Mouse (Mus musculus): ENCODE data around the gene Gm49320.

Gm49320 gene

DNA sequence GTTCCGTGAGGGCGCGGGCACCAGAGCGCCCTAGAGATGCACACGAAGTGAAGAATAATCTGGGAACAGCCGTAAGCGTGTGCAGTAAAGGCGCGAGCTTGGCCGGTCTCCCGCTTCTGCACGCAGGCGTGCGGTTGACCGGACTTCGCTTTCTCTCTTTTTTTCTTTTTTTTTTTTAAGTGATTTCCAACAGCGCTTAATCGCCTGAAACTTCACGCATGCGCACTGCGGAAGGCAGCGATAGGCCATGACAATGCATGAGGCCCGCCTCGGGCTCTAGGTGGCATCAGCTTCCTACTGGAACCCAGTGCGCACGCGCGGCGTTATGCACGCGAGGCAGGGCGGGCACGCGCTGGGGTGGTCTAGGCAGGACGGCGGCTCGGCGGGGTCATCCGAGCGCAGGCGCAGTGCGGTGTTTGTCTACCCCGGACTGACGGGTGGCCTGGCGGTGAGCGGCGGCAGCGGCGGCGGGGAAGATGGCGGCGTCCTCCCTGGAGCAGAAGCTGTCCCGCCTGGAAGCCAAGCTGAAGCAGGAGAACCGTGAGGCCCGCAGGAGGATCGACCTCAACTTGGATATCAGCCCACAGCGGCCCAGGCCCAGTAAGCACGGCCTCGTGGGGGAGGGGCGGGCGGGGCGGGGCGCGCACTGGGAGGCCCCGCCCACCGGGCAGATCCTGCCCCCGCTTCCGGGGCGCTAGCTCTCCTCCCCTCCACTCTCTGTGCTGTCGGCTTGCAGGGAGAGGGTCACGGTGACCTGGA is at the start of gene Gm49320, which contains the start of gene Map2k7:
TSS of gene Gm49320 (plus strand) at position 432 of the 759 bp plus-strand sequence.
TSS of gene Map2k7 (plus strand) at position 307 of the 759 bp plus-strand sequence.
- DNase-seq: peak; percentile 100

DNA sequence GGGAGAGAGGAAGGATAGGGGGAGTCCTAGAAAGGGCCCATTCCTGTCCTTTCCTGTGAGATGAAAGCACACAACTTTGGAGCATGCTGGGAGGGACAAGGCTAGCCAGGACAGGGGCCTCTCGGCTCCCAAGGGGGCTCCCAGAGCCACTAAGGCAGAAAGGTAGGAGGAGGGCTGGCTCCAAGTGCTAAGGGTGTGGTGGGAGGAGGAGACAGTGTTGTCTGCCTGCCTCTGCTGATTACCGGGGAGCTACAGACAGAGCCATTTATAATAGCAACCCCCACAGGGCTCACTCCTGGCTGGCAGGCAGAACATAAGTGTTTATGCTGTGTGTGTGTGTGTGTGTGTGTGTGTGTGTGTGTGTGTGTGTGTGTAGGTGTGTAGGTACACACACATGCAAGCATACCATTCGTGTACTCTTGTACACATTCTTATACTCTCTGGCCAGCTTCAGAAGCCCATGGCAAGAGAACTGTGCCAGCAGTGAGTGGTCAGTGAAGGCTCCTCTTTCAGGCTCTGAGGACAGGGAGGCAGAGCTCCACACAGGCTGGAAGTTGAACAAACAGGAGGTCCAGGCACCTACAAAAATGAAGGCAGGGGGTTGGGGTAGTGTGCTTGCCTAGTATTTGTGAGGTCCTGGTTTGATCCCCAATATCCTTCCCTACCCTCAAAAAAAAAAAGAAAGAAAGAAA is 49.5 kb upstream of the Gm49320 start:
- no peak for DNase-seq

DNA sequence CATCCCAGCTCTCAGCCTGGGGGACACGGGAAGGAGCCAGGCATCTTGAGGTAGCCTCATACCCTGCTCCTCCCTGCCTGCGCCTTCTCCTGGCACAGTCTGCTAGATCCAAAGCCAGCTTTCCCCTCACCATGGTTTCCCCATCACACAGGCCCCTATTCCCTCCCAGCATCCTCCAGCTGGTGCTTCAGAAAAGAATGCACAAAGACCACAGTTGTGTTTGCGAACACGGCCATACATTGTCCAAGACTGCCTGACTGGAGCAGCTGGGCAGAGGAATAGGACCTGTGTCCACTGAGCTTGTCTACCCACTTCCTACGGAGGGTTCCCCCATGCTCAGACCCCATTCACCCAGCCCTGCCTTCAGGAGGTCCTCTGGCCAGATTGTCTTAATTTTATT is 46.4 kb upstream of the Gm49320 start:
- DNase-seq: no peak

DNA sequence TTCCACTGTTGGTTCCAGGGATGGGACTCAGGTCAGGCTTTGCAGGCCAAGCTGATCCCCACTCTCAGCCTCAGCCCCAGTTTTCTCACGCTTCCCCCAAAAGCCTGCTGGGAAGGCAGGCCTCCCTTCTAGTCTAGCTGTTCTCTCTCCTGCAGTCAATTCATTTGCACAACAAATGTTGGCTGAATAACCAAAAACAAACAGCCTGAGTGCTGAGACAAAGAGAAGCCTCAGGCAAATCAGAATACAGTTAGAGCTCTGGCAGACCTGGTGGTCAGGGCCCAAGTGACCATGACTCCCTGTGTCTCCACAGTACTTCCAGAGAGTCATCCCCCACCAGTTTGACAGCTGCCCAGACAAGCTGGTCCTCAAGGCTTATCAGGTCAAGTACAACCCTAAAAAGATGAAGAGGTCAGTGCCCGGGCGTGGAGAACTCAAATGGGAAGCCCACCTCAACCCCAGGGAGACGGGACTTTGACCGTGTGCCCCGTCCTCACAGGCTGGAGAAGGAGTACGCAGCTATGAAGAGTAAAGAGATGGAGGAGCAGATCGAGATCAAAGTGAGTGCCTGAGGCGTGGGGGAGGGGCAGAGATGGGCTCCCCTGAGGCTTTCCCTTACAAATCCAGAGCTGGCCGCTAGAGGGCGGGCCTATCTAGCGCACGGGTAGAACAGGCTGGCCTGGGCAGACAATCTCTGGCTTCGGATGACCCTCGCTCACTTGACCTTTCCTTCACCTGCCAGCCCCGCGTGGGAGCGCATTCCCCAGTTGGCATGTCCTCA is 45.7 kb upstream of the Gm49320 start:
- peak; percentile 91 for DNase-seq

DNA sequence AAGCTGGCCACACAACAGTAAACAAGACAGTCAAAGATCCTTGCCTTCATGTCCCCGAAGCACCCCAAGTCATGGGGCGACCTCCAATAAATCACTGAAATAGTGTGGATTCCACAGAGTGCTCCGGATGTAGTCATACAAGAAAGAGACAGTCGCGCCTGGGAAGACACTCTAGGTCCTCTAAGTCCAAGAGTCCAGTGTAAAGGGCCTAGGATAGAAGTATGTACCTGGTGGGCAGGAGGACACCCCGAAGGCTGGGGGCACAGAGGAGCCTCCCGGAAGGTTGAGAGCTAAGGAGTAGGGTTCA is 45.1 kb upstream of the Gm49320 start:
- no peak for DNase-seq

DNA sequence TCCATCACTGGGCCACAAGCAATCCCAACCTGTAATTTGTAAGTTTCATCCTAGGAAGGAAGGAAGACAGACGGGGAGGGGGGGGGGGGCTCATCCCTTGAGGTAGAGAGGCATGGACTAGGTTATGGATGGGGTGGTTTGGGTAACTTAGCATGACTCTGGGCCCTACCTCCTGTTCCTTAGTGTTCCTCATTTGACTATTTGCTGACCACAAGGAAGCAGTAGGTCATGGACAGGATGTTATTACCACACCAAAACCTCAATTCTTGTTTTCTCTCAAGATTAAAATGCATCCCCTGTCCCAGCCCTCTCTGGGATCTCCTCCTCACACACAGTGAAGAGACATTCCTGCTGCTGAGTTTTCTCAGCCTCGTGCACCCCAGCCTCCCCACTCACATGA is 37.3 kb upstream of the Gm49320 start:
- no peak for DNase-seq

DNA sequence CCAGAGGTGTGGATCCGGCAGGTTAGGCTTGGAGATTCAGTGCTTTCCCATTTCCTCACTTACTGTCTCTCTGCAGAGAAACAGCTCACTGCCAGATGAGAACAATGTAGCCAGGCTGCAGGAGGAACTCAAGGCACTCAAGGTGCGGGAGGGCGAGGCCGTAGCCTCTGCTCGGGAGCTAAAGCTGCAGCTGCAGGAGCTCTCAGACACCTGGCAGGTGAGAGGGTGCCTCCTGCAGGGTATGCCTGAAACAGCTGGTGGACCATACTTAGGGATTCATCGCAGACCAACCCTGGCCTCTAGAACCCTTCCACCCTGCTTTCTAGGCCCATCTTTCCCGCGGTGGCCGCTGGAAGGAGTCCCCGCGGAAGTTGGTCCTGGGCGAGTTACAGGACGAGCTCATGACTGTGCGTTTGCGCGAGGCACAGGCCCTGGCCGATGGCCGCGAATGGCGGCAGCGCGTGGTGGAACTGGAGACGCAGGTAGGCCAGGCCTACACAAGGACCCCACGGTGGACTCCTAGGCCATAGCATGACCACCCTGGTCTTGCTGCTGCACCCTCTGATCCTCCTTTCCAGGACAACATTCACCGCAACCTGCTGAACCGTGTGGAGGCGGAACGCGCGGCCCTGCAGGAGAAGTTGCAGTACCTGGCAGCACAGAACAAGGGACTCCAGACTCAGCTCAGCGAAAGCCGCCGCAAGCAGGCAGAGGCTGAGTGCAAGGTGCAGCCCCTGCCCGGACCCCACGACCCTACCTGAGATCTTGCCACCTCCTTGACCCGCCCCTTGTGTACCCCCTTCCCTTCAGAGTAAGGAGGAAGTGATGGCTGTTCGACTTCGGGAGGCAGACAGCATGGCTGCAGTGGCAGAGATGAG is 33.2 kb upstream of the Gm49320 start:
- no peak for DNase-seq

DNA sequence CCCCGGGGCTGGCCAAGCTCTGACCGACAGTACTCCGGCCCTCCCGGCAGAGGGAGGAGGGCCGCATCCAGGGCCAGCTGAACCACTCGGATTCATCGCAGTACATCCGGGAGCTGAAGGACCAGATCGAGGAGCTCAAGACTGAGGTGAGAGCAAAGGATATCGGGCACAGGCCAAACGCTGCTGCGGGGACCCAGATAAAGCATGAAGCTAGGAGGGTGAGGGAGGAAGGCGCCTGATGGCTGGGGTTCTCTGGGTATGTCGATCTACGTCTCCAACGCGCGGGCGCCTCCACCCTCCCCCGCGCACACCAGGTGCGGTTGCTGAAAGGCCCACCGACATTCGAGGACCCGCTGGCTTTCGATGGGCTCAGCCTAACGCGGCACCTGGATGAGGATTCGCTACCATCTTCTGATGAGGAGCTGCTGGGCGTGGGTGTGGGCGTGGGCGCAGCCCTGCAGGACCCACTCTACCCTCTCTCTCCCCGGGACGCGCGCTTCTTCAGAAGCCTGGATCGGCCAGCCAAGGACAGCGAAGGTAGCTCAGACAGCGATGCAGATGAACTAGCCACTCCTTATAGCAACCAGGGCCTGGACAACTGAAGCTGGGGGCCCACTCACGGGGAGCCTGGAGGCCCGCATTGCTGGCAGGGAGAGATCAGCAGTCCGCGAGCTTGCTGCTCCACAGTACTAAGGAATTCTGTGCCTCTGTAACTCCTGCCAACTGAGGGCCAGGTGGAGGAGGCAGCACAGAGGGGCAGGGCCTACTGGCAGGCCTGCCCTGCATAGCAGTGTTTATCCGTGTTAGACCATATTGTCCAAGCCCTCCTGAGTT is 32.3 kb upstream of the Gm49320 start:
- no peak for DNase-seq

DNA sequence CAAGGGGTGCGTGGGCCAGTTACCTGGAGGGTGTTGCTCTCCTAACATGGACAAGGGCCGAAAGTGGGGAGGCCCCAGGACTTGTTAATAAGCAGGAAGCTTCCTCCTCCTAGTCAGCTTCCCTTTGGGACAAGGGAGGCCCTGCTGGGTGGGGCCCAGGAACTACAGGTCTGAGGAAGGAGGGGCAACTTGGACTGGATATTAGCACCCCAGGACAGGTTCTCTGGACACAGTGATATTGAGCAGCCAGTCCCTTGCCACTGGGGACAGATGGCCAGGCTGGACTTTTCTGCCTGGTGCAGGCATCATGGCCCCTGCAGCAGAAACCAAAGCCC is 31.7 kb upstream of the Gm49320 start:
- DNase-seq: no peak

DNA sequence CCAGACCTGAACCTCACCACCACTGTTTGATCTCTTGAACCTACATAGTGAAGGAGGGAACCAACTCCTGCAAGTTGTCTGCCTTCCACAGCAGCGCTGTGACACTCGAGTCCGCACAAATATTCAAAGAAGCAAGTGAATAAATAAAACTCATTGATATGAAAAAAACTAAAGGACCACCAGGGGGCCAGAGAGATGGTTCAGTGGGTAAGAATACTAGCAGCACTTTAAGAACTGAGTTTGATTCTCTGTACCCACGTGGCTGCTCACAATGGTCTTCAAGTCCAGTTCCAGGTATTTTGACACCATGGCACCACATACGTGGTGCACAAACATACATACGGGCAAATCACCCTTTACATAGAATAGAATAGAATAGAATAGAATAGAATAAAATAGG is 27.6 kb upstream of the Gm49320 start:
- no peak for DNase-seq

DNA sequence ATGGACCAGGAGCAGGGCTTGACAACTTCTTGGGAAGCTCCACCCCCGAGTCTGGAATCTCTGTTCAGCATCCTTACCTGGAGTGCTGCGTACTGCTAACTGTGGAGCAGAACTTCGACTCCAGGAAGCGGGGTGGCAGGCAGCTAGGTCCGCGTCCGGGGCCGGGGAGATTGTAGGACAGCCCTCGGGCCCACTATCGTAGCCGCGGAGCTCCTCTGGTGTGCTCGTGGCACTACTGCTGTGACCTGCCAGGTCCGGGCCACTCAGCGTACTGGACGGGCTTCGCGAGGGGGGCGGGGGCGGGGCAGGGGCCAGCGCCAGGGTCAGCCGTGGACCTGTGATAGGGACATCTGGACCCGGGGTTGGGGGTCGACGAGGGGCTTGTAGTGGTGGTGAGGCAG is 25.9 kb upstream of the Gm49320 start:
- no peak for DNase-seq

DNA sequence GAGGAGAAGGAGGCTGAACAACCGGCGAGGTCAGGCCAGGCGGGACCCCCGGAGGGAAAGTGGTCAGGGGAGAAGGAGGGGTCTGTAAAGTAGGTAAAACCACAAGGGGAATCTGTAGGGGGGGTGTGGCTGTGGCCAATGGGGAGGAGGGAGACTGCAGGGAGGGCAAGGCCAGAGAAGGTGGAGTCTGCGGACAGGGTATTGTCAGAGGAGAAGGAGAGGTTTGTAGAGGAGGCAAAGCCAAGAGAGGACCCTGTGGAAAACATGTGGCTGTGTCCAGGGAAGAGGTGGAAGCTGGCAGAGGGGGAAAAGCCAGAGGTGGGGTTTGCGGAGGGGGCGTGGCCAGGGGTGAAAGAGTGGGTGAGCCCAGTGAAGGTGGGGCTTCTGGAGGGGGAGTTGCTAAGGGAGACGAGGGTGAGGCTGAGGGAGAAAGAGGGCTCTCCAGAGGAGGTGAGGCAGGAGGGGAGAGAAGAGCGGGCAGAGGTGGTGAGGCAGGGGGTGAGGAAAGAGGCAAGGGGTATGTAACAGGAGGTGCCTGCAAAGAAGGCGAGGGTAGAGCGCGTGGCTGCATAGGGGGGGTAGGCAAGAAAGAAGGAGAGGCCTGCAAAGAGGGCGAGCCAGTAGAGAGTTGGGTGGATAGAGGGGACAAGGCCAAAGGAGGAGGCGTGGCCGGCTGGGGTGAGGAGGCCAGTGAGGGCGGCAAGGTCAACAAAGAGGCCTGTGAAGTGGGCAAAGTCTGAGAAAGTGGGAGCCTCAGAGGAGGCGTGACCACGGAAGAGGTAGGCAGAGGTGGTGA is 25.3 kb upstream of the Gm49320 start:
- DNase-seq: no peak

DNA sequence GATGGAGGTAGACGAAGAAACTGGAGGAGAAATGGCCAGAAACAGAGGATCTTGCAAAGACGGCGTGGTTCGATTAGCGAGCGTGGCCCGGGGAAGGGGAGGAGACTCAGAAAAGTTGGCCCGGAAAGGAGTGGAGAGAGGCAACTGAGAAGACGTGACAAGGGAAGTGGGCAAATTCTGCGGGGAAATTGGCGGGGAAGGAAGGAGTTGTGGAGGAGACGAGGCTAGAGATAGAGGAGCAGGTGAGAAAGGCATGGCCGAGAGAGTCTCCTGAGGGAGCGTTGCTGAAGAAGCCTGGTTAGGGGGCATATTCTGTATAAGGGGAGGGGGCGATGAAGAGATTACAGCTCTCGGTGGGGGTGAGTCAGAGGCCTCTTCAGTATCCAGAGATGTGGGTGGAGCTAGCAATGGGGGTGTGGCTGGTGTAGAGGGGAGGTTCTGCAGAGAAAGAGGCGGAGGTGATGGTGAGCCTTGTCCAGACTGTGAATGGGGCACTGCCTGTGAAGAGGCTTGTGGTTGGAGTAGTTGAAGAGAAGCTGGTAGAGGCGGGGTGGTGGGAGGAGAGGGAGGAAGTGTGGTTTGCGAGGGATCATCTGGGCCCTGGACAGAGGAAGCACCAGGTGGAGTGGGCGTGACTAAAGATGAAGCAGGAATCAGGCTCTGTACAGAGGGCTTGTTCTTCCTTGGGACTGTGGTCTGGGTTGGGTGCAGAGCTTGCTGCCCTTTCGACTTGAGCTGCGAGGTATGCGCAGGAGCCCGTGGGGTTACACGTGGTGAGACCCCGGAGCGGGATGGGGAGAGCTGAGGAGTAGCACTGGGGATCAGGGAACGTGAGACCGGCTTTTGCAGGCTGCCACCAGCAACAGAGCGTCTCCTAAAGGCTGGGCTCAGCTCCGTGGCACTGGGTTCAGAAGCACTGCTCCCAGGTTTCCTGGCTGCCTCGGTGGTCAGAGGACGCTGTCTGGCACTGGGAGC is 24.4 kb upstream of the Gm49320 start:
- no peak for DNase-seq

DNA sequence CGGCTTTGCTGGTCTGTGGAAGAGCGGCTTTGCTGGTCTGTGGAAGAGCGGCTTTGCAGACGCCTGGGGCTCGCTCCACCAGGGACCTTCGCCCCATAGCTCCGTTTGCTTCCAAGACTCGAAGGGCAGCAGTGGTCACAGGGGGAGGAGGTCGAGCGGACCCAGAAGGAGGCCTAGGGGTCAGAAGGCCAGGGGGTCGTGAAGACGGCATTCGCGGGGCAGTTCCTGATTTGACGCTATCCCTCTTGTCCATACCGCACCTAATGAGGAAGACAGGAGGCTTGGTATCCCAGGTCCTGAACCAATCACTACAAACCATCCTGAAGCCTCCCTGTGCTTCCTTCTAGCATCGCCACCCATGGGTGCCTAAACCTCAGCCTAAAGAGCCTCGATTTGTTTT is 22.4 kb upstream of the Gm49320 start:
- DNase-seq: no peak

DNA sequence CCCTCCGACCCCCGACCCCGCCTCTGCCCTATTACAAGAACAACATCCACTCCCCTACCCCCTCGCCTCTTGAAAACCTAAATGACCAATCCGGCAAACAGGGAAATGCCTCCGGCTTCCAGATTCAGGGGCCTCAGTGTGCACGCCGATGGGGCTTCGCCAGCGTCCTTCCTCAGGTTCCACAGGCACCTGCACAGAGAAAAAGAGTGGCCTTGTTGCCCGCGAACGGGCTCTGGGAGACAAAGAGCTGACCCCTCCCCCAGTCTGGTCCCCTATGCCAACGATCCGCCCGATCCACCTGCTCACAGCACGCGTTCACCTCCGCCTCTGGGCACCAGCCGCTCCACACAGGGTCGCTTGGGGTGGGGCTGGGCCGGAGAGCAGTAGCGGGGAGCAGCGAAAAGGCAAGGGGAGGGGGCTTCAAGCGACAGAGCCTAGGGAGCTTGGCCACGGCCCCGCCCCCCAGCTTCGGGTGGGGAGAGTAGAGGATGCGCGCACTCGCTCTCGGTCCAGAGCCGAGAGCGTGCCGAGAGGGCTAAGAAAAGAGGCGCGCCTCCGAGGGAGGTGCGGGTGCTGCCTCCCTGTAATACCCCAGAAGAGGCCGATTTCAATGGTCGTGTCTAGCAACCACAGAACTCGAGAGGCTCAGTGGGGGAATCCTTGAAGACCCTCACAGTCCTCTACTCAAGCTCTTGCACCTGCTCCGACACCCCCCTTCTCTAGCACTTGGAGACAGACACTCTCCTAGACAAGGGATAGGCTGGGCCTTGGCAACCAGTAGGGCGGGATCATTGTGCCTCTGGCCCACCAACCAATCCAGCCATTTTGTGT is 21.7 kb upstream of the Gm49320 start, which contains the start of gene Prr36:
TSS of gene Prr36 (minus strand) at position 669 of the 831 bp plus-strand sequence.
- DNase-seq: peak; percentile 71

DNA sequence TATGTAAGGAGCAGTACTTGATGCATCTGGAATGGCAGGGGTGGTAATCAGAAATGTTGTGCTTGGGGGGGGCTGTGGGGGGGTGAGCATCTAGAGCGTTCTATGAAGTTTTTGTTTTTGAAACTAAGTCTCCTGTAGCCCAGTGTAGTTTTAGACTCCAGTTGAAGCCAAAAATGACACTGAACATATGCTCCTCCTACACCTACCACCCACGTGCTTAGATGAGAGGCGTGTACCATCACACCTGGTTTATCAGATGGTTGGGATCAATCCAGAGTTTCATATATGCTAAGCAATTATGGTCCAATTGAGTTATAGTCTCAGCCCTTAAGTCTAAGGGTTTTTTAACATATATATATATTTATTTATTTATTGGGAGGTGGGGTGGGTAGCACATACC is 19.0 kb upstream of the Gm49320 start:
- DNase-seq: no peak

DNA sequence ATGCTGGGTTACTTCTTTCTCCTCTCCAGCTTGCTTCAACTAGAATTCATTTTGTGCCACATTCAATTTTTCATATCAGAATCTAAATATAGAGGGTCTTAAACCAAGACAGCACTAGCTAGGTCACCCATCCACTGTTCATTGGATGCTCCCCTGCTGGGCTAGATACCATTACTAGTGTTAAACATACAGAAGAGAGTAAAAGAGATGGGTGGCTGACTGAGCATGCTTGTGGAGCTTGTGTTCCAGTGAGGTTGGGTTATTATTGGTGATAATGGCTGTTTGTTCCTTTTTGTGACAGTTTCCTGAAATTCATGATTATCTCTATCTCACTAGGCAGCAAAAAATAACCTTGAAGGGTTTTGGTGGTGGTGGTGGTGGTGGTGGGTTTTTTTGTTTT is 16.6 kb upstream of the Gm49320 start:
- no peak for DNase-seq

DNA sequence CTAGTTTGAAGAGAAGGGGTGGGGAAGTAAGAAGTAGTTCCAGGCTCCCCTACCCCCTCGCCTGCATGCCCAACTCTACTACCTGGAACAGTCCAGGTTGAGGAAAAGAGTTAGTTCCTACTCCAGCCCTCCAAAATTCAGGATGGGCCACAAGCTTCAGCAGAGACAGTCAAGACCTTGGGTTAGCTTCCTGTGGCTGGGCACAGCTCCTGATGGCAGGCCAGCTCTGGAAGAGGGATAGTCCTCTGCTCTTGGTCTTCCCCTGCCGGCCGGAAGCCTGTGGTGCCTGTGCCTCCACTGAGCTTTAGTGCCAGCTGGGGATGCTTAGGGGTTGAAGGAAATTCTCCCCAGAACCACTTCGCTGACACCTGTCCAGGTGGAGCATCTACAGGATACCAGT is 12.3 kb upstream of the Gm49320 start:
- no peak for DNase-seq

Data from cerebellum, adult 9-10 months (tissue).